Mouse (Mus musculus): ENCODE results near the gene Rbbp4.
"Not testable (repeated sequence)": the region's sequence is repeated elsewhere in the genome, so short reads cannot be mapped to it uniquely, and the experiment has no call there.

Gene Rbbp4

GRCm38 (mm10) chr4:129335216-129336074, at the start of gene Rbbp4, which contains the start of gene Zbtb8os:
TSS of gene Rbbp4 (minus strand) at chr4:129335370.
TSS of gene Zbtb8os (plus strand) at chr4:129335695.
- DNase-seq (ENCODE audit: low spot score in 2 of 2): peak; percentile 97

- DNase-seq (ENCODE audit: low spot score in 2 of 2): no peak
Observed at GRCm38 (mm10) chr4:129384440-129384839, 49.3 kb upstream of the Rbbp4 start.

GRCm38 (mm10) chr4:129383586-129383985, 48.4 kb upstream of the Rbbp4 start:
- no peak for DNase-seq (ENCODE audit: low spot score in 2 of 2)

GRCm38 (mm10) chr4:129382488-129382887, 47.3 kb upstream of the Rbbp4 start:
- DNase-seq (ENCODE audit: low spot score in 2 of 2): no peak

- DNase-seq (ENCODE audit: low spot score in 2 of 2): no peak
Observed at GRCm38 (mm10) chr4:129382029-129382428, 46.9 kb upstream of the Rbbp4 start.

GRCm38 (mm10) chr4:129381148-129381547, 46.0 kb upstream of the Rbbp4 start:
- DNase-seq (ENCODE audit: low spot score in 2 of 2): no peak

GRCm38 (mm10) chr4:129379805-129380204, 44.6 kb upstream of the Rbbp4 start:
- no peak for DNase-seq (ENCODE audit: low spot score in 2 of 2)

- no peak for DNase-seq (ENCODE audit: low spot score in 2 of 2)
Observed at GRCm38 (mm10) chr4:129377601-129378390, 42.6 kb upstream of the Rbbp4 start, which contains the start of gene Zbtb8a. TSS of gene Zbtb8a (minus strand) at chr4:129378116.

- DNase-seq (ENCODE audit: low spot score in 2 of 2): no peak
Observed at GRCm38 (mm10) chr4:129376961-129377545, 41.9 kb upstream of the Rbbp4 start.

- DNase-seq (ENCODE audit: low spot score in 2 of 2): no peak
Observed at GRCm38 (mm10) chr4:129375821-129376220, 40.7 kb upstream of the Rbbp4 start.

GRCm38 (mm10) chr4:129375000-129375399, 39.8 kb upstream of the Rbbp4 start:
- no peak for DNase-seq (ENCODE audit: low spot score in 2 of 2)

GRCm38 (mm10) chr4:129374219-129374755, 39.1 kb upstream of the Rbbp4 start:
- no peak for DNase-seq (ENCODE audit: low spot score in 2 of 2)

- no peak for DNase-seq (ENCODE audit: low spot score in 2 of 2)
Observed at GRCm38 (mm10) chr4:129373202-129373976, 38.2 kb upstream of the Rbbp4 start.

GRCm38 (mm10) chr4:129371391-129371790, 36.2 kb upstream of the Rbbp4 start:
- no peak for DNase-seq (ENCODE audit: low spot score in 2 of 2)

GRCm38 (mm10) chr4:129365224-129365623, 30.1 kb upstream of the Rbbp4 start:
- no peak for DNase-seq (ENCODE audit: low spot score in 2 of 2)

GRCm38 (mm10) chr4:129364379-129364778, 29.2 kb upstream of the Rbbp4 start:
- DNase-seq (ENCODE audit: low spot score in 2 of 2): no peak

- DNase-seq (ENCODE audit: low spot score in 2 of 2): no peak
Observed at GRCm38 (mm10) chr4:129363463-129363862, 28.3 kb upstream of the Rbbp4 start.

- DNase-seq (ENCODE audit: low spot score in 2 of 2): no peak
Observed at GRCm38 (mm10) chr4:129362771-129363170, 27.6 kb upstream of the Rbbp4 start.

- DNase-seq (ENCODE audit: low spot score in 2 of 2): not testable (repeated sequence)
Observed at GRCm38 (mm10) chr4:129362238-129362637, 27.1 kb upstream of the Rbbp4 start.

GRCm38 (mm10) chr4:129357613-129358163, 22.5 kb upstream of the Rbbp4 start:
- DNase-seq (ENCODE audit: low spot score in 2 of 2): no peak

- peak in 1 of 2 experiments; percentile 9 for DNase-seq (ENCODE audit: low spot score in 2 of 2)
Observed at GRCm38 (mm10) chr4:129354236-129354635, 19.1 kb upstream of the Rbbp4 start.

Data from right cerebral cortex, postnatal 36 days (tissue).